Mouse (Mus musculus): ENCODE results near the gene Ifna2.

Gene Ifna2

GRCm38 (mm10) chr4:88653644-88654043 lies 30.1 kb downstream of the Ifna2 start:
- no peak for DNase-seq (ENCODE audit: low spot score)

DNA sequence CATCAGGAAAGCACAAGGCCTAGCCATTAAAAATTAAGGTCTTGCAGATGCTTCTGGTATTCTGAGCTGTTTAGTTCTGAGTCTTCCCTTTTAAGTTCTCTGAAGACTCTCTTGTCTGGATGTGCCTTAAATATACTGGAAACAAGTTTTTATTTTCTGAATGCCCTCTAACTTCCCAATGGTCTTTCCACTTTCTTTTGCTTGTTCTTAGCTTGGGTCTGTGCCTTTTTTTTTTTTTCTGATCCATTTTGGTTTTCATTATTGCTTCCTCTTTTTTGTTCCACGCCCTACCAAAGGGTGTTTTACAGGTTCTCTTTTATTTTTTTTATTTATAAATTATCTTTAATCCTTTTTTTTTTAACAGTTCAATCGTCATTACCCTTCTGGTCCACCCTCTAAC lies 39.4 kb downstream of the Ifna2 start, which contains the start of gene Ifna13:
Ifna13 (minus strand) TSS at position 101 of the 400 bp plus-strand sequence.
- no peak for DNase-seq (ENCODE audit: low spot score)

DNA sequence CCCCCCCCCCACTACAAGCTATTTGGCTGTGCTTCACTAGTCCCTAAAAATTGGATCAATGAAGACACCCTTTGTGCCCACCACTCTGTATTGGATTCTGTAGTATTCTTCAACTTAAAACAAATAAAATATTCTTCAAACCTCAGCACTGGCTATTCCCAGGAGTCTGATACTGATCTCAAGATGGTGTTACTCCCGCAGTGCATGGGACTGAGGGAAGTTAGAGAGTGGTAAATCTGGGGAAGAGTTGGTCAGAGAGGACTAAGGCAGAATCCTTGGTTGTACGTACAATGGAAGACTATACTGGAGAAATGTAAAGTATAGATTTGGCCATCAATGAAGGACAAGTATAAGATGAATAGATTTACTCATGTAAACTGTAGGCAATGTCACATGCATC lies 41.2 kb downstream of the Ifna2 start:
- no peak for DNase-seq (ENCODE audit: low spot score)

DNA sequence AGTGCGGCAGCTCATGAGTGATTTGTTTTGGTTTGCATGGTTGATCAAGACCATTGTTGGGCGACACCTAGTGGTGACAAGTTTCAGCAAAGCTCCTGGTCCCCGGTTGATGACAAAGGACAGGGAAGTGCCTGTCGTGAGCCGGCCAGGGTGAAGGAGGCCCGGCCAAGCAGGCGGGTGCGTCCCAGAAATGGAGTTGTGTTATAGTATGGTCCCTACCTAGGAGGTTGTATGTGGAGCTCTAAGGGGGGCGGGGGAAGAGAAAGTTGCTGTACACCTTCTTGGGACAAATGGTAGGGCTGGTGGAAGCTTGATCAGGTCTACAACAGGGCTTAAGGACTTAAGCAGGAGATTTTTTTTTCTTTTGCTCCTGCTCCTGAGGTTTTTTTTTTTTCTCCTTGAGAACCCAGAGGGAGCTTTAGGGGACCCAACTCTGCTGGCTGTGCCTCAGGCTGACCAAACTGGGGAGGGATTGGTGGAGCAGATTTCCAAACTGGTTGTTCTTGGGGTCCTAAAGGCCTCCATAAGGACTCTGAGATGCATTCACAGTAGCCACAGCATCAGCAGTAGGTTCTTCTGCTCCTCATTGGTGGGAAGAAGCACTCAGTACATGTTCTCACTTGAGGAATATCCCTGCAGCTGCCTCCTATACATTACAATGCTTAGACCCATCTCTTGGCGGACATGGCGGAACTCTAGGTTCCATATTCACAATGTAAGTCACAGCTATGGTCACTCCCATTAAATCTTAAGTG lies 42.5 kb downstream of the Ifna2 start:
- peak; percentile 93 for DNase-seq (ENCODE audit: low spot score)

DNA sequence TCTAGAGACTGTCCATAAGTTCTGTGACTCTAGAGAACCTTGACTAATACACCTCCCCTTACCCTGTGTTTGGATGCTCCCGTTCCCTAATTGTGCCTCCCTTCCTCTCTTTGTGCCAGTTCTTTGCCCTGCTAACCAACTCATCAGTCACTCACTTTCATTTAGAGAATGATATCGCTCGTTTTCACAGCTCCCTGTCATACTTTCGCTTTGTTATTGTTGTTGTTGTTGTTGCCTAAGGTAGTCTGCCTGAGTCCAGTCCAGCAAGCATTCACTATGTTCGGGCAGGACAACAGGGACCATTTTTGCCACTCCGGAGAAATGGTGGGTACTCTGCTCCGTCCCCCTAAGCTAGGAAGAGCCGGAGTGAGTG lies 43.0 kb downstream of the Ifna2 start:
- DNase-seq (ENCODE audit: low spot score) = no peak

GRCm38 (mm10) chr4:88634311-88634710 lies 49.4 kb downstream of the Ifna2 start, which contains the start of gene C87499:
Gene C87499, minus strand, starts transcription at chr4:88634411.
- DNase-seq (ENCODE audit: low spot score) = no peak
